Mouse (Mus musculus) lung, postnatal 25 days (tissue): Measurements from ENCODE around the gene Shisa8.
A peak's percentile ranks its signal among the peaks of the same experiment; 100 is the strongest.

Experiments used
- DNase-seq: peaks from one replicate; pipeline ENCODE4 v3.0.0; 2022; ENCODE audit warnings: low spot score

Gene Shisa8

GRCm38 (mm10) chr15:82203611-82204351 is 8.8 kb downstream of the Shisa8 start:
- no peak for DNase-seq

- no peak for DNase-seq
These were observed 9.5 kb downstream of the Shisa8 start for GRCm38 (mm10) chr15:82203090-82203489.

- no peak for DNase-seq
These were observed 10.5 kb downstream of the Shisa8 start for GRCm38 (mm10) chr15:82202086-82202485.

- no peak for DNase-seq
These were observed 13.1 kb downstream of the Shisa8 start for GRCm38 (mm10) chr15:82199546-82199945.

GRCm38 (mm10) chr15:82198342-82198741 is 14.3 kb downstream of the Shisa8 start:
- no peak for DNase-seq

- no peak for DNase-seq
These were observed 14.7 kb downstream of the Shisa8 start for GRCm38 (mm10) chr15:82197937-82198336.

- DNase-seq = no peak
These were observed 15.3 kb downstream of the Shisa8 start for GRCm38 (mm10) chr15:82197246-82197750.

- no peak for DNase-seq
These were observed 16.3 kb downstream of the Shisa8 start for GRCm38 (mm10) chr15:82196300-82196699.

- DNase-seq = no peak
These were observed 20.0 kb downstream of the Shisa8 start for GRCm38 (mm10) chr15:82192617-82193016.

GRCm38 (mm10) chr15:82188481-82189240 is 24.0 kb downstream of the Shisa8 start:
- peak; percentile 26 for DNase-seq

- no peak for DNase-seq
These were observed 24.7 kb downstream of the Shisa8 start for GRCm38 (mm10) chr15:82187924-82188323.

GRCm38 (mm10) chr15:82187401-82187800 is 25.2 kb downstream of the Shisa8 start:
- no peak for DNase-seq

- peak; percentile 28 for DNase-seq
These were observed 25.7 kb downstream of the Shisa8 start for GRCm38 (mm10) chr15:82186931-82187330.

GRCm38 (mm10) chr15:82186131-82186530 is 26.5 kb downstream of the Shisa8 start:
- DNase-seq = no peak

GRCm38 (mm10) chr15:82185062-82185783 is 27.4 kb downstream of the Shisa8 start:
- DNase-seq = no peak

- DNase-seq = no peak
These were observed 28.0 kb downstream of the Shisa8 start for GRCm38 (mm10) chr15:82184656-82185055.

GRCm38 (mm10) chr15:82184183-82184582 is 28.4 kb downstream of the Shisa8 start:
- DNase-seq = no peak

GRCm38 (mm10) chr15:82183596-82183995 is 29.0 kb downstream of the Shisa8 start:
- DNase-seq = no peak

GRCm38 (mm10) chr15:82182311-82182710 is 30.3 kb downstream of the Shisa8 start:
- no peak for DNase-seq

GRCm38 (mm10) chr15:82181131-82181530 is 31.5 kb downstream of the Shisa8 start:
- DNase-seq = no peak

- DNase-seq = no peak
These were observed 34.8 kb downstream of the Shisa8 start for GRCm38 (mm10) chr15:82177743-82178290.

- no peak for DNase-seq
These were observed 37.5 kb downstream of the Shisa8 start for GRCm38 (mm10) chr15:82175091-82175490.
